Mouse (Mus musculus): ENCODE data around the gene Umps.

Umps gene

GRCm38 (mm10) chr16:33932126-33932525 is 34.7 kb downstream of the Umps start:
- in situ Hi-C loops (cut with MboI, MseI): no loop called here

- in situ Hi-C loops (cut with MboI, MseI): no loop called here
These were observed 35.2 kb downstream of the Umps start for GRCm38 (mm10) chr16:33931682-33932081.

GRCm38 (mm10) chr16:33930785-33931184 is 36.1 kb downstream of the Umps start:
- in situ Hi-C loops (cut with MboI, MseI): no loop called here

GRCm38 (mm10) chr16:33928788-33929462 is 37.9 kb downstream of the Umps start:
- in situ Hi-C loops (cut with MboI, MseI): no loop called here

- in situ Hi-C loops (cut with MboI, MseI): no loop called here
These were observed 39.5 kb downstream of the Umps start for GRCm38 (mm10) chr16:33927263-33927824.

- in situ Hi-C loops (cut with MboI, MseI): no loop called here
These were observed 43.1 kb downstream of the Umps start for GRCm38 (mm10) chr16:33923758-33924157.

- in situ Hi-C loops (cut with MboI, MseI): no loop called here
These were observed 43.9 kb downstream of the Umps start for GRCm38 (mm10) chr16:33923001-33923316.

- in situ Hi-C loops (cut with MboI, MseI): no loop called here
These were observed 44.5 kb downstream of the Umps start for GRCm38 (mm10) chr16:33922111-33923000.

- in situ Hi-C loops (cut with MboI, MseI): no loop called here
These were observed 45.3 kb downstream of the Umps start for GRCm38 (mm10) chr16:33921514-33921913.

GRCm38 (mm10) chr16:33917926-33918325 is 48.9 kb downstream of the Umps start:
- in situ Hi-C loops (cut with MboI, MseI): no loop called here

- in situ Hi-C loops (cut with MboI, MseI): no loop called here
These were observed 49.4 kb downstream of the Umps start for GRCm38 (mm10) chr16:33917390-33917789.

GRCm38 (mm10) chr16:33916473-33917251 is 50.2 kb downstream of the Umps start:
- in situ Hi-C loops (cut with MboI, MseI): no loop called here

- in situ Hi-C loops (cut with MboI, MseI): no loop called here
These were observed 51.8 kb downstream of the Umps start for GRCm38 (mm10) chr16:33914997-33915396.

- in situ Hi-C loops (cut with MboI, MseI): no loop called here
These were observed 58.6 kb downstream of the Umps start for GRCm38 (mm10) chr16:33908239-33908638.
